Mouse (Mus musculus) forebrain, postnatal 0 days (tissue): Measurements from ENCODE around the gene A4galt. TPM values are rescaled to one million over a fixed set of nuclear protein-coding genes. Genes with fewer than 3 reads are reported as not detected.
A peak's percentile ranks its signal among the peaks of the same experiment; 100 is the strongest.

Experiments
- ATAC-seq: fragments of 200-750 bp; cut with Nextera tagmentation; 2 replicates; pipeline ENCODE4 v1.8.0; 2017; ENCODE audit warnings: mild to moderate bottlenecking, moderate library complexity
- DNase-seq: peaks from one replicate; pipeline ENCODE4 v3.0.0-alpha.2; 2015
- H3K27ac ChIP-seq: fragments of 300-500 bp; sonication (generic); 2 replicates; pipeline ENCODE4 v1.5.1; 2014; ENCODE audit warnings: low read depth, mild to moderate bottlenecking, antibody characterized with exemption, low read length, moderate library complexity, mixed read lengths
- H3K27me3 ChIP-seq: fragments of 300-500 bp; sonication (generic); 2 replicates; pipeline ENCODE4 v1.6.1; 2014; ENCODE audit warnings: mild to moderate bottlenecking, low read length, mixed read lengths; ENCODE audit not compliant: insufficient read depth
- H3K36me3 ChIP-seq: fragments of 300-500 bp; sonication (generic); 2 replicates; pipeline ENCODE4 v1.6.1; 2014; ENCODE audit warnings: mild to moderate bottlenecking, moderate library complexity; ENCODE audit not compliant: insufficient read depth
- H3K4me1 ChIP-seq: fragments of 300-500 bp; sonication (generic); 2 replicates; pipeline ENCODE4 v1.6.1; 2014; ENCODE audit warnings: antibody characterized with exemption; ENCODE audit not compliant: insufficient read depth
- H3K4me2 ChIP-seq: fragments of 300-500 bp; sonication (generic); 2 replicates; pipeline ENCODE4 v1.6.1; 2014; ENCODE audit warnings: low read depth, mild to moderate bottlenecking, moderate library complexity
- H3K4me3 ChIP-seq: fragments of 300-500 bp; sonication (generic); 2 replicates; pipeline ENCODE4 v1.5.1; 2014; ENCODE audit warnings: low read depth, low read length, mixed read lengths
- H3K9ac ChIP-seq: fragments of 300-500 bp; sonication (generic); 2 replicates; pipeline ENCODE4 v1.6.1; 2014; ENCODE audit warnings: mild to moderate bottlenecking
- H3K9me3 ChIP-seq: fragments of 300-500 bp; sonication (generic); 2 replicates; pipeline ENCODE4 v1.6.1; 2016; ENCODE audit warnings: low read length
- CTCF ChIP-seq: sonication (generic); IDR thresholded peaks from 2 replicates; pipeline ENCODE4 v1.5.1; 2016; ENCODE audit warnings: antibody characterized with exemption, control low read depth, low read depth
- WGBS: fragments of 180-500 bp; shearing (Covaris S2); extraction: QIAGEN DNeasy Blood & Tissue Kit; methylation state at CpG from one replicate; pipeline ENCODE4 v1.1.7; 2014; 5-methylcytosine and 5-hydroxymethylcytosine counted together
- polyA plus RNA-seq: library from polyadenylated mRNA; unstranded; fragments of >200 nt; fragmentation: Nextera tagmentation; extraction: Ambion mirVana; gene quantifications from 2 replicates; pipeline ENCODE4 v1.2.1, GENCODE M21; 2015
- total RNA-seq: library from RNA; depleted of rRNA; stranded (reverse); fragments of >200 nt; gene quantifications from 2 replicates; pipeline ENCODE4 v1.2.3, GENCODE M21; 2014

Gene A4galt
- total and polyA plus RNA-seq, 2 experiments from 2014 or later, result 4.9 to 11.6 TPM

- Histone ChIP-seq H3K4me2 (no peak overlapping the region), H3K9me3 (no peaks in the 10 kb centered on the region), H3K9ac (no peak overlapping the region), H3K4me1 (no peaks in the 10 kb centered on the region), H3K27ac (no peak overlapping the region), H3K27me3 (peaks cover 24% of the 10 kb centered on the region), H3K36me3 (no peaks in the 10 kb centered on the region), H3K4me3 (no peak overlapping the region)
- DNase-seq (no peak), ATAC-seq (no peak)
- TF ChIP-seq CTCF, result no peak
- WGBS, result 53% methylated on average over 14 of the region's 14 CpGs
These were observed 486 bp upstream of the A4galt start for GRCm38 (mm10) chr15:83252060-83252459.

DNA sequence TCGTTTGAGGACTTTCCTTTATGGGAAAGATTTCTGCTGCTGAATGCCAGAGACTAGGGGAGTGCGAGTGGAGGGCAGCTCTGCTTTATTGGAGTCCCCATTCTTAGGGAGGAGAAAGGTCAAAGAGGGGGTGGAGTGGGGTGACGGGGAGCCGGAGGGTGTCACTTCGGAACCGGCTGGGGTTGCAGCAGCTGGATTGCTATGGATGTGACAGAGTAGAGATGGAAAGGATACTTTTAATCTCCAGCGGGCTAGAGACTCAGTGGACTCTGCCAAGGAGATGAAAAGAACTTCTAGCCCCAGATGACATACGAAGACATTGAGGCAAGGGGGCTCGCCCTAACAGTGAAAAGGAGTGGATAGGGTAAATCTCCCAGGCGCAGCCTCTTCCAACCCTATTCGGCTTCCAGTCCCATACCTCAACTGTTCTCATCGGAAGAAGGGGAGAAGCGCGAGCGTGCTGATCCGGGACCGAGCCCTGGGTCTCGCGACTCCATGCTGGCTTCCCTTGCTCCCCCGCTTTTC, 861 bp downstream of the A4galt start:
- Histone ChIP-seq H3K4me3 (peak overlapping the region; percentile 46), H3K27ac (no peak overlapping the region), H3K4me1 (no peaks in the 10 kb centered on the region), H3K9ac (peak overlapping the region; percentile 46; the same call in 1 of the 2 replicates), H3K27me3 (peaks cover 24% of the 10 kb centered on the region), H3K9me3 (no peaks in the 10 kb centered on the region), H3K4me2 (peak overlapping the region; percentile 78), H3K36me3 (no peaks in the 10 kb centered on the region)
- DNase-seq (no peak), ATAC-seq (no peak)
- no peak for TF ChIP-seq CTCF
- 1% methylated on average over 20 of the region's 20 CpGs for WGBS

- 86% methylated on average over 12 of the region's 12 CpGs for WGBS
- no peak for DNase-seq
These were observed 1.9 kb downstream of the A4galt start for GRCm38 (mm10) chr15:83249535-83250287.

DNA sequence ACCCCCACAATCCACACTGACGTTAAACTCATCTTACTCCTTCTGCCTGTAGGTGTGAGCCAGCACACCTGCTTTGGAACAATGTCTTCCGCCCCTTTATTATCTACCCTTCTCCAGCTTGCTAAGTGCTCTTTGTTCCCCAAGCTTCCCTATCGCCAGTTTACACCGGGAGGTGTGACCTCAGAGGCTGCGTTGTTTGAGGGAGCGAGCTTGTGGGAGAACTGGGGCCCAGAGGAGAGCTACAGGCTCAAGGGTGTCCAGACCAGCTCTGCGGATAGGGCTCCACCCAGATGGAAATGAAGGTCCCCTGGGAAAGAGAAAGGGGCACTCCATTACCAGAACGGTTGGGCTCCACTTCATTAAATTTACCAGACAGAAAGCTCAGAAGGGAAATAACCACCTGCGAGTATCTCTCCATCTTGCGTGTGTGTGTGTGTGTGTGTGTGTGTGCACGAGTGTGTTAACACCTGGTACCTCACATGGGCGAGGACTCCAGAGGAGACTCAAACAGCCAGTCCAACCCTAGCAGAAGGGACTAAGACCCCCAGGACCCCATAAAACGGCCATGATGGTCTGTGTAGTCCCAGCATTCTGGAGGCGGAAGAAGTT, 3.2 kb downstream of the A4galt start:
- ATAC-seq (no peak), DNase-seq (no peak)
- 64% methylated on average over 14 of the region's 14 CpGs for WGBS
- H3K9ac ChIP-seq, result no peak overlapping the region
- no peak overlapping the region for H3K4me2 ChIP-seq
- no peaks in the 10 kb centered on the region for H3K36me3 ChIP-seq
- no peak for TF ChIP-seq CTCF
- H3K27ac ChIP-seq, result no peak overlapping the region
- H3K9me3 ChIP-seq, result no peaks in the 10 kb centered on the region
- no peak overlapping the region for H3K4me3 ChIP-seq
- peaks cover 24% of the 10 kb centered on the region for H3K27me3 ChIP-seq
- H3K4me1 ChIP-seq, result no peaks in the 10 kb centered on the region

More at GRCm38 (mm10) chr15:83249535-83250287, 1.9 kb downstream of the A4galt start:
- H3K4me1 ChIP-seq, result no peaks in the 10 kb centered on the region
- no peak overlapping the region for H3K27ac ChIP-seq
- no peaks in the 10 kb centered on the region for H3K36me3 ChIP-seq
- no peak for TF ChIP-seq CTCF
- H3K9me3 ChIP-seq, result no peaks in the 10 kb centered on the region
- H3K27me3 ChIP-seq, result peaks cover 24% of the 10 kb centered on the region
- H3K4me2 ChIP-seq, result no peak overlapping the region
- no peak for ATAC-seq
- H3K4me3 ChIP-seq, result no peak overlapping the region
- no peak overlapping the region for H3K9ac ChIP-seq

GRCm38 (mm10) chr15:83244371-83244770, 7.2 kb downstream of the A4galt start:
- ATAC-seq (no peak), DNase-seq (no peak)
- no peaks in the 10 kb centered on the region for H3K36me3 ChIP-seq
- H3K4me1 ChIP-seq, result no peaks in the 10 kb centered on the region
- 76% methylated on average over 3 of the region's 3 CpGs for WGBS
- no peak overlapping the region for H3K27ac ChIP-seq
- H3K27me3 ChIP-seq, result no peaks in the 10 kb centered on the region; the same call in 1 of the 2 replicates
- TF ChIP-seq CTCF, result no peak
- no peak overlapping the region for H3K4me3 ChIP-seq
- no peak overlapping the region for H3K4me2 ChIP-seq
- H3K9me3 ChIP-seq, result no peaks in the 10 kb centered on the region
- no peak overlapping the region for H3K9ac ChIP-seq

DNA sequence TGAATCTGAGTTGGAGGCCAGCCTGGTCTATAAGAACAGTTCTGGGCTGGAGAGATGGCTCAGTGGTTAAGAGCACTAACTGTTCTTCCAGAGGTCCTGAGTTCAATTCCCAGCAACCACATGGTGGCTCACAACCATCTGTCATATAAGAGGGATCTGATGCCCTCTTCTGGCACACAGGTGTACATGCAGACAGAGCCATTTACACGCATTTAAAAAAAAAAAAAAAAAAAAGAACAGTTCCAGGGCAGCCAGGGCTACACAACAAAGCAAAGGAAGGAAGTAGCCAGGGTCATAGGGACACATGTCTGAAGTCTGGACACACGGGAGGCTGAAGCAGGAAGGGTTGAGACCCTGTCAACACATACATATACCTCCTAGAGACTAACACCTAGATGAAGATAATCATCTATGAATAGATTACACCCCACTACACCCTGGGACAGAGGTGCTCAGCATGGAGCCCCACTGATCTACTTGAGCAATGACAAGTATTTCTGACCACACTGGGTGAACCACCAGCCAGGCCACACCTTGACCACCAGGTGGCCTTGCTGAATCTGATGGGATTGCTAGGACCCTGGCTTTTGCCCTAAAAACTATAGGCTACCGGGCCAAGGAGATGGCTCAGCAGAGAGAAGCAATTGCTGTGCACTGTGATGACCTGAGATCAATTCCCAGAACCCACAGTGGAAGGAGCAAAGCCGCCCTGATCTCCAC, 9.5 kb downstream of the A4galt start:
- DNase-seq, result no peak
- H3K4me1 ChIP-seq, result no peaks in the 10 kb centered on the region
- TF ChIP-seq CTCF, result no peak
- no peaks in the 10 kb centered on the region for H3K9me3 ChIP-seq
- no peaks in the 10 kb centered on the region for H3K36me3 ChIP-seq
- WGBS, result 90% methylated on average over 4 of the region's 4 CpGs
- H3K27me3 ChIP-seq, result no peaks in the 10 kb centered on the region
- no peak overlapping the region for H3K9ac ChIP-seq
- H3K4me2 ChIP-seq, result no peak overlapping the region
- no peak overlapping the region for H3K27ac ChIP-seq
- no peak for ATAC-seq
- H3K4me3 ChIP-seq, result no peak overlapping the region
